In genomic region chr10:54117763-54118162, GRCm38 (mm10) we compare ENCODE assay signal across 8 mouse cellular contexts. TPM values are rescaled to one million over a fixed set of nuclear protein-coding genes. Genes with fewer than 3 reads are reported as not detected.
DNase-seq lines count a peak whose midpoint lies in the region; ATAC-seq and TF ChIP-seq lines count a peak whose summit lies in the region.

No protein-coding gene starts in this region.

- DNase-seq in midbrain, postnatal 0 days (ENCODE audit: low spot score) = peak; percentile 14
- DNase-seq in embryo, embryonic 10.5 days (ENCODE audit: low spot score) = peak; percentile 24
- peak; percentile 52 for DNase-seq in layer of hippocampus, adult 9-10 months (ENCODE audit: low spot score)
- DNase-seq in thymus, postnatal 10 days (ENCODE audit: low spot score in 2 of 2) = peak; percentile 34 to 54

- 85% methylated on average over 4 of the region's 4 CpGs for WGBS in midbrain, postnatal 0 days
- WGBS in midbrain, embryonic 13.5 days = 90% methylated on average over 4 of the region's 4 CpGs
- WGBS in heart, embryonic 16.5 days = 35% methylated on average over 4 of the region's 4 CpGs
- WGBS in neural tube, embryonic 15.5 days = 81% methylated on average over 4 of the region's 4 CpGs

- no peak for ATAC-seq in midbrain, postnatal 0 days (ENCODE audit: low FRiP score)
- no peak for ATAC-seq in midbrain, embryonic 13.5 days
- ATAC-seq in heart, embryonic 16.5 days (replicated peaks; ENCODE audit: extremely low read depth, insufficient read depth, low FRiP score) = peak; percentile 87
- peak; percentile 79 for ATAC-seq in megakaryocyte, adult 5-6 weeks (ENCODE audit: poor library complexity, severe bottlenecking)
- no peak for ATAC-seq in neural tube, embryonic 15.5 days (ENCODE audit: low FRiP score)

- H3K9me3 ChIP-seq in midbrain, postnatal 0 days (ENCODE audit: low read length) = no peaks in the 10 kb centered on the region
- no peaks in the 10 kb centered on the region for H3K9me3 ChIP-seq in midbrain, embryonic 13.5 days
- no peaks in the 10 kb centered on the region for H3K9me3 ChIP-seq in heart, embryonic 16.5 days (replicated peaks; ENCODE audit: control insufficient read depth, low read length)
- no peaks in the 10 kb centered on the region for H3K9me3 ChIP-seq in neural tube, embryonic 15.5 days (replicated peaks)

- H3K4me2 ChIP-seq in midbrain, postnatal 0 days (ENCODE audit: low read depth, low read length, poor library complexity, severe bottlenecking) = no peak overlapping the region
- H3K4me2 ChIP-seq in midbrain, embryonic 13.5 days (replicated peaks) = no peak overlapping the region
- no peak overlapping the region for H3K4me2 ChIP-seq in heart, embryonic 16.5 days (ENCODE audit: low read depth, low read length)
- H3K4me2 ChIP-seq in neural tube, embryonic 15.5 days = no peak overlapping the region

- no peaks in the 10 kb centered on the region for H3K36me3 ChIP-seq in midbrain, postnatal 0 days (ENCODE audit: insufficient read depth, low read length)
- no peaks in the 10 kb centered on the region for H3K36me3 ChIP-seq in midbrain, embryonic 13.5 days
- no peaks in the 10 kb centered on the region for H3K36me3 ChIP-seq in heart, embryonic 16.5 days (ENCODE audit: control insufficient read depth, insufficient read depth)
- H3K36me3 ChIP-seq in neural tube, embryonic 15.5 days = no peaks in the 10 kb centered on the region

- H3K27ac ChIP-seq in midbrain, postnatal 0 days (ENCODE audit: low read depth, low read length) = no peak overlapping the region
- no peak overlapping the region for H3K27ac ChIP-seq in midbrain, embryonic 13.5 days
- no peak overlapping the region; the same call in 1 of the 2 replicates for H3K27ac ChIP-seq in heart, embryonic 16.5 days (ENCODE audit: low read length)
- no peak overlapping the region for H3K27ac ChIP-seq in neural tube, embryonic 15.5 days (replicated peaks)

- no peak overlapping the region for H3K9ac ChIP-seq in midbrain, postnatal 0 days (replicated peaks; ENCODE audit: low read length, poor library complexity, severe bottlenecking)
- H3K9ac ChIP-seq in midbrain, embryonic 13.5 days (replicated peaks) = no peak overlapping the region
- H3K9ac ChIP-seq in heart, embryonic 16.5 days (ENCODE audit: low read length) = no peak overlapping the region
- H3K9ac ChIP-seq in neural tube, embryonic 15.5 days (replicated peaks) = no peak overlapping the region

- H3K4me3 ChIP-seq in midbrain, postnatal 0 days (ENCODE audit: low read depth, low read length) = no peak overlapping the region
- no peak overlapping the region for H3K4me3 ChIP-seq in midbrain, embryonic 13.5 days (replicated peaks)
- H3K4me3 ChIP-seq in heart, embryonic 16.5 days (ENCODE audit: low read length) = no peak overlapping the region
- no peak overlapping the region for H3K4me3 ChIP-seq in neural tube, embryonic 15.5 days (replicated peaks)

- TF ChIP-seq CTCF in midbrain, postnatal 0 days (IDR thresholded peaks at IDR 0.05) = no peak

- H3K27me3 ChIP-seq in midbrain, postnatal 0 days (ENCODE audit: insufficient read depth, low read length) = no peaks in the 10 kb centered on the region
- H3K27me3 ChIP-seq in midbrain, embryonic 13.5 days = no peaks in the 10 kb centered on the region
- no peaks in the 10 kb centered on the region for H3K27me3 ChIP-seq in heart, embryonic 16.5 days (ENCODE audit: control insufficient read depth, insufficient read depth, low read length)
- no peaks in the 10 kb centered on the region for H3K27me3 ChIP-seq in neural tube, embryonic 15.5 days (replicated peaks)

- no peaks in the 10 kb centered on the region for H3K4me1 ChIP-seq in midbrain, postnatal 0 days (ENCODE audit: insufficient read depth, low read length)
- H3K4me1 ChIP-seq in midbrain, embryonic 13.5 days (replicated peaks) = no peaks in the 10 kb centered on the region
- H3K4me1 ChIP-seq in heart, embryonic 16.5 days (ENCODE audit: control insufficient read depth, insufficient read depth, low read length) = peaks cover 11% of the 10 kb centered on the region
- no peaks in the 10 kb centered on the region for H3K4me1 ChIP-seq in neural tube, embryonic 15.5 days

RNA-seq across cellular contexts. Expression of gene Man1a, which starts 41.4 kb away (rescaled TPM):
- 19.3 and 25.1 TPM in 2 replicates for total RNA-seq in midbrain, postnatal 0 days (2014; rRNA removed)
- 3.7 and 4.2 TPM in 2 replicates for polyA plus RNA-seq in midbrain, postnatal 0 days (2015; fragmentation: Nextera tagmentation; extraction: Ambion mirVana)
- 2.2 and 2.8 TPM in 2 replicates for polyA plus RNA-seq in midbrain, embryonic 13.5 days (2015; fragmentation: Nextera tagmentation; extraction: Ambion mirVana)
- 4.6 and 5.8 TPM in 2 replicates for polyA plus RNA-seq in heart, embryonic 16.5 days (2015; fragmentation: Nextera tagmentation; extraction: Ambion mirVana)
- 60.6 and 67.8 TPM in 2 replicates for total RNA-seq in megakaryocyte, adult 5-6 weeks (2015)
- 49.5 and 51.2 TPM in 2 replicates for total RNA-seq in megakaryocyte, adult 5-6 weeks (2017)
- polyA plus RNA-seq in neural tube, embryonic 15.5 days (2015; fragmentation: Nextera tagmentation; extraction: Ambion mirVana) = 5.3 TPM in 2 replicates

Comparison
In these comparisons a context has a peak if more than half of its experiments do, and no peak if none do; other contexts are left out.
1. ATAC-seq: peak in heart, embryonic 16.5 days (single experiment) and megakaryocyte, adult 5-6 weeks (single experiment); none in midbrain, postnatal 0 days (single experiment), midbrain, embryonic 13.5 days (single experiment) and neural tube, embryonic 15.5 days (single experiment).
2. Peak in every context shown above with its lines, with median percentiles within 50 percentile points of each other: DNase-seq.